Mouse (Mus musculus): Measurements from ENCODE around the gene Mucl1.
"Not testable (repeated sequence)": the region's sequence is repeated elsewhere in the genome, so short reads cannot be mapped to it uniquely, and the experiment has no call there.

Gene Mucl1

DNA sequence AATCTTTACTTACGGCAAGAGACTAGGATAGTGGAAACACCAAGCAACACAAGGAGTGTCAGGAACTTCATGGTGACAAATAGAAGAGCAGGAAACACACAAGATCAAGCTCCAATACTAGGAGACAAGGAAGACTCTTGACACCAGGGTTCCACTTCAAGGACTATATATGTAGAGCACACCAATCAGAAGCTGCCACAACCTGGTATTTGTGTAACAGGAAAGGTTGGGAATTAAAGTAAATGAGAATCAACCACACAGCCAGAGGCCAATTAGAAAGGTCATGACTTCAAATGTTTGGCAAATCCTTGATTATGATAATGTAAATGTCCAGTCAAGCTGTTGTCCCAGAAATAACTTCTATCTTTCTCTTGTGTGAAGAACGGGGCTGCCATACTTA is at the start of gene Mucl1:
Gene Mucl1, minus strand, starts transcription at position 101 of the 400 bp plus-strand sequence.
- in situ Hi-C loops (cut with MboI; ENCODE audit: low sequenced_read_pairs): no loop called here

DNA sequence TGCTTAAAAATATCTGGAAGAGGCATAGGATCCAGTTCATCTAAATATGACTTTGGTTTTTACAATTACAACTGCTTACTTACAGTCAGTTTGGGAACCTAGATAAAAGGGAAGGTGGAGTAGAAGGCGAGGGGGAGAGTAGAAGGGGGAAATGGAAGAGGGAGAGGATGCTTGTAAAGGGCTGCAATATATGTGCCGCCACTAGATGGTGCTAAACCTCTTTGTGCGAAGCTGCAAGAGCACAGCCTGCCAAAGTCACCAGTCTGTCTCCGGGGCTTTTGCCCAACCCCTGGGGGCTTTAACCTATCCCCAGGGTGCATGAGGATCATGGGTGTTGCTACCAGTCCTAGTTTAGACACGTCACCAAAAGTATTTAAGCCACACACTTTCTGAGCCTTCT is 11.6 kb upstream of the Mucl1 start:
- in situ Hi-C loops (cut with MboI; ENCODE audit: low sequenced_read_pairs): not testable (repeated sequence)

DNA sequence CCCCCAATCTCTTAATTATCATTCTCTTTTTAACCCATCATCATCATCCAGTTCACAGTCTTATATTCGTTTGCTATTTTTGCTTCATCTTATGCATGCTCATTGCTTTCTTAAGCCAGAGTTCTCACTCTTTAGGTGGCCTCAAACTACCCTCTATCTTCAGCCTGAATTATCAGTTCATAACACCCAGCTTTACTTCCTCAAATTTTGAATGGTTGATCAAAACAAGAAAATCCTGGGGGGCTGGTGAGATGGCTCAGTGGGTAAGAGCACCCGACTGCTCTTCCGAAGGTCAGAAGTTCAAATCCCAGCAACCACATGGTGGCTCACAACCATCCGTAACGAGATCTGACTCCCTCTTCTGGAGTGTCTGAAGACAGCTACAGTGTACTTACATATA is 38.4 kb downstream of the Mucl1 start:
- in situ Hi-C loops (cut with MboI; ENCODE audit: low sequenced_read_pairs): not testable (repeated sequence)
